Mouse (Mus musculus) ES-Bruce4 (cell line): ENCODE results near the gene Fam170b. TPM values are rescaled to one million over a fixed set of nuclear protein-coding genes. Genes with fewer than 3 reads are reported as not detected.

Experiments
- H3K27ac ChIP-seq: 2 replicates; pipeline ENCODE4 v1.5.1; 2012; ENCODE audit warnings: low read length, inconsistent platforms; ENCODE audit not compliant: insufficient read depth
- H3K27me3 ChIP-seq: 2 replicates; pipeline ENCODE4 v1.6.1; 2012; ENCODE audit warnings: mild to moderate bottlenecking, low read length, inconsistent platforms; ENCODE audit not compliant: control insufficient read depth, poor library complexity, insufficient read depth, severe bottlenecking
- H3K36me3 ChIP-seq: 2 replicates; pipeline ENCODE4 v1.6.1; 2012; ENCODE audit warnings: inconsistent platforms, mild to moderate bottlenecking, low read length, moderate library complexity; ENCODE audit not compliant: control insufficient read depth, poor library complexity, insufficient read depth, severe bottlenecking
- H3K4me1 ChIP-seq: one replicate; pipeline ENCODE4 v1.8.1; 2011; ENCODE audit warnings: low read length; ENCODE audit not compliant: control insufficient read depth, insufficient read depth
- H3K4me3 ChIP-seq: 2 replicates; pipeline ENCODE4 v1.5.1; 2011; ENCODE audit warnings: low read depth, mild to moderate bottlenecking, low read length
- H3K9ac ChIP-seq: 2 replicates; pipeline ENCODE4 v1.6.1; 2012; ENCODE audit warnings: low read depth, mild to moderate bottlenecking, inconsistent platforms; ENCODE audit not compliant: poor library complexity, severe bottlenecking
- H3K9me3 ChIP-seq: replicated peaks from 2 replicates; pipeline ENCODE4 v1.6.1; 2012; ENCODE audit warnings: mild to moderate bottlenecking, low read length, inconsistent platforms; ENCODE audit not compliant: control insufficient read depth, poor library complexity, insufficient read depth, severe bottlenecking
- CTCF ChIP-seq: IDR thresholded peaks from one replicate; pipeline ENCODE4 v1.8.1; 2011; ENCODE audit warnings: low read depth, low read length
- EP300 ChIP-seq: IDR thresholded peaks from 2 replicates; pipeline ENCODE4 v1.6.1; 2011; ENCODE audit warnings: low read depth, low read length; ENCODE audit not compliant: insufficient read depth
- POLR2A ChIP-seq: IDR thresholded peaks from one replicate; pipeline ENCODE4 v1.8.1; 2011; ENCODE audit warnings: low read length; ENCODE audit not compliant: insufficient read depth
- polyA plus RNA-seq: library from polyadenylated mRNA; stranded (reverse); fragments of >200 nt; gene quantifications from 2 replicates; pipeline ENCODE4 v1.2.4, GENCODE M21; 2011; ENCODE audit warnings: low read depth; ENCODE audit not compliant: missing spikeins, insufficient read depth, insufficient read length

Fam170b gene
- polyA plus RNA-seq, 1 experiment: not detected

DNA sequence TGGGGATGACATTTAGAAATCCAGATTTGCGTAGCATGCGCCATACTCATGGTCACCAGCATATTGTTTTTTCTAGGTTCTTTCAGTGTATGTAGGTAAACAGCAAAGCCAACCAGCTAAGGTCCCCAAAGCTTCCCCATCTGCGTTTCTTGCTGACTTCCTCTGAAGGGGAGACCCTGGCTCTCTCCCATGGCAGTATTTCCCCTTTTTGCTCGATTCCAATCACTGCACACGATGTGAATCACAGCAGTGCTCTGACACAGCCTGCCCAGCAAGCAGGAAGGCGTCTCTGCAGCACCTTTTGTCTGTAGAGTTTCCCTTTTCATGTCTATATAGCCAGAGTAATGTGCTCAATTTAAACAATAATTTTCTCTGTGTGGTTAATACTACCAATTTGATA lies 21.3 kb upstream of the Fam170b start:
- Histone ChIP-seq H3K4me3 (no peak overlapping the region), H3K9ac (no peak overlapping the region), H3K9me3 (no peaks in the 10 kb centered on the region), H3K27ac (no peak overlapping the region), H3K36me3 (no peaks in the 10 kb centered on the region), H3K27me3 (no peaks in the 10 kb centered on the region; the same call in 1 of the 2 replicates), H3K4me1 (no peaks in the 10 kb centered on the region)
- no peak for TF ChIP-seq CTCF
- no peak for TF ChIP-seq EP300
- TF ChIP-seq POLR2A: no peak

GRCm38 (mm10) chr14:32814961-32815360 lies 18.8 kb upstream of the Fam170b start:
- no peak for TF ChIP-seq POLR2A
- no peak for TF ChIP-seq CTCF
- no peak for TF ChIP-seq EP300
- no peaks in the 10 kb centered on the region for H3K9me3 ChIP-seq

DNA sequence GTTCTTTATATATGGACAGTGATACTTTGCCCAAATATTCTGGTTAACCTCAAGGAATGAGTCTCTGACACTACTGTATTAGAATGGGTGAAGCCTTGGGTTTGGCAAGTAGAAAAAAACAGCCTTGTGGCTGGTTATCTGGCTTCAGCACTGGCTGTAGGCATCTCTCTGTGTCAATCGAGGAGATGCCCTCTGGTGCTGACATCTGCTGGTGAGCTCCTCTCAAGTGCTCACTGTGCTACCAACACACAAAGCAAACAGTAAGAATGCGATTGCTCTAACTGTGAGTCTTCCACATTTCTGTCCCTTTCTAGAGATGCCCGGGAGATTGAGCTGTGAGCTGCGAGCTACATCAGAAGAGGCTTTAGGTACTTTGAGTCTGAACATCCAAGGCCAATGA lies 17.2 kb upstream of the Fam170b start:
- Histone ChIP-seq H3K9me3 (no peaks in the 10 kb centered on the region), H3K9ac (no peak overlapping the region), H3K27me3 (no peaks in the 10 kb centered on the region; the same call in 1 of the 2 replicates), H3K4me3 (no peak overlapping the region), H3K27ac (no peak overlapping the region), H3K4me1 (no peaks in the 10 kb centered on the region), H3K36me3 (no peaks in the 10 kb centered on the region)
- TF ChIP-seq EP300: no peak
- TF ChIP-seq POLR2A: no peak
- TF ChIP-seq CTCF: no peak

More at GRCm38 (mm10) chr14:32814961-32815360, 18.8 kb upstream of the Fam170b start:
- Histone ChIP-seq H3K9ac (no peak overlapping the region), H3K27ac (no peak overlapping the region), H3K36me3 (no peaks in the 10 kb centered on the region), H3K4me3 (no peak overlapping the region), H3K27me3 (no peaks in the 10 kb centered on the region; the same call in 1 of the 2 replicates), H3K4me1 (no peaks in the 10 kb centered on the region)

GRCm38 (mm10) chr14:32817258-32817657 lies 16.5 kb upstream of the Fam170b start:
- no peaks in the 10 kb centered on the region for H3K4me1 ChIP-seq
- TF ChIP-seq POLR2A (no peak), CTCF (no peak), EP300 (no peak)
- H3K9ac ChIP-seq: no peak overlapping the region
- H3K27me3 ChIP-seq: no peaks in the 10 kb centered on the region; the same call in 1 of the 2 replicates
- no peaks in the 10 kb centered on the region for H3K36me3 ChIP-seq
- no peaks in the 10 kb centered on the region for H3K9me3 ChIP-seq
- no peak overlapping the region for H3K4me3 ChIP-seq
- H3K27ac ChIP-seq: no peak overlapping the region

DNA sequence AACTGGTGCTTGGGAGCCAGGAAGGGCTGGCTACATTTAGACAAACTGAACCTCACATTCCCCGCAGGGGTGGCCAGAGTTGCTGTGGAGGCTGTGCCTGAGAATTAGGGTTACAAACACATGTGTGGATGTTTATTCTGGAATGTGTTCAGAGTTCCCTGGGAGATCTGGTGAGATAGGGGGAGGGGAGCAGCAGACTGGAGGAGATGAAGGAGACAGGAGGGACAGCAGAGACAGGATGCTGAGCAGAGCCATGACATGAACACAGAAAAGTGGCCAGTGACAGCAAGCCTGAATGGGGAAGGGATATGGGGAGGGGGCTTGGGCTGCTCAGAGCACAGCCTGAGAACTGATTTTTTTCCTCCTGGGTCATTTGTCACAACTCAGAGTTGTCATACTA lies 14.5 kb upstream of the Fam170b start:
- Histone ChIP-seq H3K9ac (no peak overlapping the region), H3K4me3 (no peak overlapping the region), H3K4me1 (no peaks in the 10 kb centered on the region), H3K27ac (no peak overlapping the region), H3K36me3 (no peaks in the 10 kb centered on the region), H3K9me3 (no peaks in the 10 kb centered on the region), H3K27me3 (no peaks in the 10 kb centered on the region)
- no peak for TF ChIP-seq EP300
- no peak for TF ChIP-seq CTCF
- TF ChIP-seq POLR2A: no peak

- no peak overlapping the region for H3K9ac ChIP-seq
- H3K9me3 ChIP-seq: no peaks in the 10 kb centered on the region
- TF ChIP-seq POLR2A (no peak), EP300 (no peak), CTCF (no peak)
- H3K36me3 ChIP-seq: no peaks in the 10 kb centered on the region
- no peaks in the 10 kb centered on the region for H3K27me3 ChIP-seq
- H3K27ac ChIP-seq: no peak overlapping the region
- H3K4me3 ChIP-seq: no peak overlapping the region
- peaks cover 6% of the 10 kb centered on the region for H3K4me1 ChIP-seq
These were observed 10.9 kb upstream of the Fam170b start for GRCm38 (mm10) chr14:32822812-32823211.
